Mouse (Mus musculus) kidney, adult 2 months (tissue): ENCODE measurements around the gene Gpr107. TPM values are rescaled to one million over a fixed set of nuclear protein-coding genes. Genes with fewer than 3 reads are reported as not detected.

Experiments used
- DNase-seq: peaks from one replicate; pipeline ENCODE4 v3.0.0; 2021
- H3K27ac ChIP-seq: fragments of 200-500 bp; 2 replicates; pipeline ENCODE4 v1.5.1; 2012; ENCODE audit warnings: low read depth, low read length, control low read depth, inconsistent platforms; ENCODE audit not compliant: insufficient read depth
- H3K27me3 ChIP-seq: fragments of 200-500 bp; replicated peaks from 2 replicates; pipeline ENCODE4 v1.6.1; 2012; ENCODE audit warnings: mild to moderate bottlenecking, moderate library complexity, low read length, inconsistent platforms; ENCODE audit not compliant: control insufficient read depth, insufficient read depth
- H3K36me3 ChIP-seq: fragments of 200-500 bp; 2 replicates; pipeline ENCODE4 v1.6.1; 2012; ENCODE audit warnings: mild to moderate bottlenecking, moderate library complexity, low read length, inconsistent platforms; ENCODE audit not compliant: control insufficient read depth, insufficient read depth
- H3K4me1 ChIP-seq: fragments of 200-500 bp; 2 replicates; pipeline ENCODE4 v1.6.1; 2011; ENCODE audit warnings: low read length; ENCODE audit not compliant: control insufficient read depth, insufficient read depth
- H3K4me3 ChIP-seq: fragments of 200-500 bp; 2 replicates; pipeline ENCODE4 v1.5.1; 2011; ENCODE audit warnings: mild to moderate bottlenecking, low read depth, low read length, control low read depth; ENCODE audit not compliant: insufficient read depth
- CTCF ChIP-seq: fragments of 200-500 bp; conservative IDR thresholded peaks from 2 replicates; pipeline ENCODE4 v1.5.1; 2011; ENCODE audit warnings: low read depth, mild to moderate bottlenecking, control low read depth, low read length, moderate library complexity, mixed read lengths; ENCODE audit not compliant: insufficient read depth, insufficient read length
- POLR2A ChIP-seq: fragments of 200-500 bp; IDR thresholded peaks from one replicate; pipeline ENCODE4 v1.6.1; 2011; ENCODE audit warnings: low read depth, low read length, control low read depth
- WGBS: fragments of 180-500 bp; shearing (Covaris S2); methylation state at CpG from one replicate; pipeline ENCODE4 v1.1.7; 2018; 5-methylcytosine and 5-hydroxymethylcytosine counted together
- polyA plus RNA-seq: library from polyadenylated mRNA; depleted of rRNA; stranded (reverse); fragments of >200 nt; gene quantifications from 2 replicates; pipeline ENCODE4 v1.2.3, GENCODE M21; 2012

The Gpr107 gene
- polyA plus RNA-seq, 1 experiment = 22.2 TPM

DNA sequence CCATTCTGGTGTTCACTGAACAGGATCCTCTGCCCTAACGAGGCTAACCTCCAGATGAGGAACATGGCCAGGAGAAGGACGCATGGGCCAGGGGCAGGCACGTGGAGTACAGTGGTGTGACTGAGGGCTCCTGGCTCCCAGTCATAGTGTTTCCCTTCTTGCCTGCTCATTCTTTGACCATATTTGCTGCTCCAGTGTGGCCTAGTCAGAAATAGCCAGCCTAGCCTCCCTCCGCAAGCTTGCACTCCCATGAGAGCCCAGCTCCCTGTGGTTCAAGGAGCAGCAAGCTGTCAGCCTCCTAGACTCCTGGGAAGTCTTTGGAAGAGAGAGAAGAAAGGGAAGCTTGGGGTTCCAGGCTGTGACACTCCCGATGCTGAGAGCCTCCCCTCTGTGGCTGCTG is 52.6 kb downstream of the Gpr107 start:
- Histone ChIP-seq H3K27me3 (no peaks in the 10 kb centered on the region), H3K4me3 (no peak overlapping the region), H3K27ac (no peak overlapping the region), H3K4me1 (no peaks in the 10 kb centered on the region), H3K36me3 (no peaks in the 10 kb centered on the region)
- TF ChIP-seq CTCF (no peak), POLR2A (no peak)
- no peak for DNase-seq
- 83% methylated on average over 5 of the region's 5 CpGs for WGBS

DNA sequence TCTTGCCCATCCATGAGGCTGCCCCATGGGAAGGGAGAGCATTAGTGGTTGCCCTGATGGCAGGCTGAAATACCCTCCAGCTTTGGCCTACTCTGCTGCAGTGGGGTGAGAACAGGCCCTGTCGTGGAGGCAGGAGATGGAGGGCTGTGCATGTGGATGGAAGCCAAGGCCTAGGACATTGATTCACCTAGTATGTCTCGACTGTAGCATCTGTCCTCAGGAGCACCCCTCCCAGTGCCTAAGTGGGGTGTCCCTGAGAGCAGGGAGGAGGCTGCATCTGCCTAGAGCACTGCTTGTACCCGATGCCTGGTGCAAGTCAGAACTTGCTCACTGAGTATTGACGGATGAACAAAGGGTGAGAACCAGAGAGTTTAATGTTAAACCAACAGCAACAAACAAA is 54.1 kb downstream of the Gpr107 start:
- DNase-seq = no peak
- Histone ChIP-seq H3K4me1 (no peaks in the 10 kb centered on the region), H3K4me3 (no peak overlapping the region), H3K36me3 (no peaks in the 10 kb centered on the region), H3K27ac (no peak overlapping the region), H3K27me3 (no peaks in the 10 kb centered on the region)
- 38% methylated on average over 4 of the region's 4 CpGs for WGBS
- TF ChIP-seq CTCF (no peak), POLR2A (no peak)

GRCm38 (mm10) chr2:31206882-31207281 is 54.8 kb downstream of the Gpr107 start:
- no peak for TF ChIP-seq POLR2A
- TF ChIP-seq CTCF = no peak
- Histone ChIP-seq H3K4me1 (no peaks in the 10 kb centered on the region), H3K36me3 (no peaks in the 10 kb centered on the region), H3K27me3 (no peaks in the 10 kb centered on the region), H3K4me3 (no peak overlapping the region), H3K27ac (no peak overlapping the region)
- 56% methylated on average over 8 of the region's 8 CpGs for WGBS
- no peak for DNase-seq

- no peak overlapping the region for H3K4me3 ChIP-seq
- no peak for TF ChIP-seq CTCF
- TF ChIP-seq POLR2A = no peak
- H3K27ac ChIP-seq = no peak overlapping the region
- H3K36me3 ChIP-seq = no peaks in the 10 kb centered on the region
- H3K4me1 ChIP-seq = no peaks in the 10 kb centered on the region
- DNase-seq = no peak
- 90% methylated on average over 13 of the region's 13 CpGs for WGBS
- no peaks in the 10 kb centered on the region for H3K27me3 ChIP-seq
Measured at GRCm38 (mm10) chr2:31208544-31209142, 56.5 kb downstream of the Gpr107 start.

DNA sequence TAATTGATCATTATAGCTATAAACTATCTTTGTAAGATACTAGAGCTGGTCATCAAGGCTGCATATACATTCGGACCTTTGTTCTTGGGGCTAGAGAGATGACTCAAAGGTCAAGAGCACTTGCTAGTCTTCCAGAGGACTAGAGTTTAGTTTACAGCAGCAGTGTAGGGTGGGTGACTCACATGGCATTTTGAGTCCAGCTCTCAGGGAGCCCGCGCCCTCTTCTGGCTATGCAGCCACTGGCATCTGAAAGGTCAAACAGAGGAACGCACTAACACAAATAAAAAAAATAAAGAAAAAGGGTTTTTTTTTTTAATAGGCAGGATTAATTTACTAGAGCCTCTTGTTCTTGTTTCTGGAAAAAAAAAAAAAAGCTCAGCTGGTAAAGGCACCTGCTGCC is 57.4 kb downstream of the Gpr107 start:
- DNase-seq = no peak
- no peaks in the 10 kb centered on the region for H3K36me3 ChIP-seq
- 86% methylated on average over 4 of the region's 4 CpGs for whole genome bisulfite sequencing
- H3K27ac ChIP-seq = no peak overlapping the region
- no peaks in the 10 kb centered on the region for H3K4me1 ChIP-seq
- no peaks in the 10 kb centered on the region for H3K27me3 ChIP-seq
- TF ChIP-seq CTCF (no peak), POLR2A (no peak)
- no peak overlapping the region for H3K4me3 ChIP-seq

DNA sequence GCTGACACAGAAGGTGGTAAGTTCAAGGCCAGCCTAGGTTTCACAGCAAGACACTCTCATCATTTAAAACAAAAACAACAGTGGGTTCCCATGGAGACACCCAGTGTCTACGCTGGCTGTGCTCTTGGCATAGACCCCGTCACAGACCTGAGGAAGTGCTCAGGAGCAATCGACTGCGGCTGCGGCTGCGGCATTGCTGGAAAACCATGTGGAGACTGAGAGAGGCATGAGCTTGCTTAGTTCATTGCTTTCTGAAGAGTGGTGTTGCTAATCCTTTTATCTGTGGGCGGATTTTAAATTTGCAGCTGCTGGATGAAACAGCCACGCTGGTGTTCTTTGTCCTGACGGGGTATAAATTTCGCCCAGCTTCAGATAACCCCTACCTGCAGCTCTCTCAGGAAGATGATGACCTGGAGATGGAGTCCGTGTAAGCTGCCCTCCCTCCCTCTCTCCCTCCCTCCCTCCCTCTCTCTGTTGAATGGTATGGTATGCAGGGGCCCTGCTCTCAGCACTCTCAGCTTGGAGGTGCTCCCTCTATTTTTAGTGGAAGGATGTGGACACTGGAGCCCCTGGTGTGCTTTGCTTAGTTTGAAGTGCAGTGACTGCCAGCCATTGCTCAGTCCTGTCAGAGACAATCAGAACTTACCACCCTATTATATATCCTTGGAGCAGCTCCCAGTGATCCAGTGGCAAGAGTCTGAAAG is 58.2 kb downstream of the Gpr107 start:
- DNase-seq = no peak
- Histone ChIP-seq H3K27ac (no peak overlapping the region), H3K36me3 (no peaks in the 10 kb centered on the region; the same call in 1 of the 2 replicates), H3K4me1 (no peaks in the 10 kb centered on the region), H3K27me3 (no peaks in the 10 kb centered on the region), H3K4me3 (no peak overlapping the region)
- TF ChIP-seq CTCF (no peak), POLR2A (no peak)
- 80% methylated on average over 11 of the region's 11 CpGs for WGBS

GRCm38 (mm10) chr2:31211204-31211603 is 59.1 kb downstream of the Gpr107 start:
- 75% methylated on average over 3 of the region's 3 CpGs for WGBS

More at GRCm38 (mm10) chr2:31211204-31211603, 59.1 kb downstream of the Gpr107 start:
- TF ChIP-seq POLR2A (no peak), CTCF (no peak)
- Histone ChIP-seq H3K4me3 (no peak overlapping the region), H3K27me3 (no peaks in the 10 kb centered on the region), H3K27ac (no peak overlapping the region), H3K4me1 (no peaks in the 10 kb centered on the region), H3K36me3 (no peaks in the 10 kb centered on the region; the same call in 1 of the 2 replicates)
- DNase-seq = no peak
